Mouse (Mus musculus): ENCODE data around the gene Rab27a. TPM values are rescaled to one million over a fixed set of nuclear protein-coding genes. Genes with fewer than 3 reads are reported as not detected.
"Not testable (repeated sequence)": the region's sequence is repeated elsewhere in the genome, so short reads cannot be mapped to it uniquely, and the experiment has no call there.

Gene Rab27a
- total RNA-seq, 2 experiments from 2014 or later = 4.9 to 8.1 TPM

DNA sequence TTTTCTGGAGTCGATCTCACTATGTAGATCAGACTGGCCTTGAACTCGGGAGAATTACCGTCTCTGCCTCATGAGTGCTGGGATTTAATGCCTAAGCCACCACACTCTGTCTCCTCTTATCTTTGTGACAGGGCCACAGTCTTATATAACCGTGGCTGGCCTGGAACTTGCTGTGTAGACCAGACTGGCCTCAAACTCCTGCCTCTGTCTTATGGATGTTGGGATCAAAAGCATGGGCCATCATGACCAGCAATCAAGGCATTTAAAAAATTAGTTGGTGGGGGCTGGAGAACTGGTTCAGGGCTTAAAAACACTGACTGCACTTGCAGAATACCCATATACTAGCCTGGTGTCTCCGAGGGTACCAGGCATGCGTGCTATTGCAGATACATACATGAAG is 4.6 kb upstream of the Rab27a start, which contains the start of gene Pigb:
Gene Pigb, minus strand, starts transcription at position 299 of the 400 bp plus-strand sequence.
- intact Hi-C loops (cut with DNase I) = loop anchor here (5.0 kb wide), 1 partner anchor 73 kb away; no protein-coding TSS in a partner anchor
- DNase-seq (ENCODE audit: low spot score in 2 of 2) = peak in 1 of 2 experiments; percentile 11

DNA sequence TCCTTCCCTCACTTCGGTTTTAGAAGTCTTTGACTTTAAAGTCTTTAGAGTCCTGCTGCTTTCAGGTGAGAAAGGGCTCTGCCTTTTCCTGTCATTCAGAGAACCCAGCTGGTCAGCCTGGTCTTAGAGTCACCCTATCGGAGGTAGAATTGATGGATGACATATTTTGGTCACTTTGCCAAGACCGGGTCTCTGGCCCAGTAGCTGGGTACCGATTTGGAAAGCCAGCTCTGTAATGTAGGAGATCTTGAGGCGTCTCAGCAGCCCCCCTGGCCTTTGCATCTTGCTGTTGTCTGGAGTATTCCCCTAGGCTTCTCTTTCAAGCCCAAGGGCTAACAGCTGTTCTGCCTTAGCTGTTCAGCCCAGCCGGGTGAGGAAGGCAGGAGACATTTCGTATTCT is 550 bp downstream of the Rab27a start:
- no peak for DNase-seq (ENCODE audit: low spot score in 2 of 2)
- intact Hi-C loops (cut with DNase I) = no loop called here

DNA sequence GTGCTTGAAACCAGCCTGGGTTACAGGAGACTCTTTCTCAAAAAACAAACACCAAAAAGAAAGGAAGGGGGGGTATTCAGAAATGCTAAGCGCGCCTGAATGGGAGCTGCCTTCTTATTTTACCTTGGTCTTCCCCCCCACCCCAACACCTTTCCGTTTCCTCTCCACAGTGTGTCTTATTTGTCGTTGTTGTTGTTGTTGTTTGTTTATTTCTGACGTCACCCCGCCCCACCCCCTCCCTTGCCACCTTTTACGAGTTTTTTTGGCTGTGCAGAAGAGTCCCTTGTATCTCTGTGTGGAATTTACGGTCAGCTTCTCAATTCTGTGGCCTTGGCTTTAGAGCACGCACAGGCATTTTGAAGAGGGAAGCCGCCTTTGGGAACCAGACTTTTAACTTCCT is 1.1 kb downstream of the Rab27a start:
- intact Hi-C loops (cut with DNase I) = no loop called here
- no peak for DNase-seq (ENCODE audit: low spot score in 2 of 2)

DNA sequence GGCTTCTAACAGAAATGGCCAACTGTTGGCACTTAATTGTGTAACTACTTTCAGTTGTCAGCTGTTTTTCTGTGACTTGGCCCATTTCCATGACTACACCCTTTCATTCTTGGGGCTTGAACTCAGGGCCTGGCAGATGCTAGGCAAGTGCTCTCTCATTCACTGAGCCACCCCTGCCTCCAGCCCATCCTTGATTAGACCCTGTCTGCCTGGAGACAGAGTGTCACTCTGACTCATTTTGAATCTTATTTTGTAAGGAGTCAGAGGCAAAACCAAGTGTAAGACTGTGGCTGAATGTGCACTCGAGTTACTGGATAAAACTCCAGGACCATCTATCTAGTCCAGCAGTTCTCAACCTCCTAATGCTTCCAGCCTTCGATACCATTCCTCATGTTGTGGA is 3.3 kb downstream of the Rab27a start:
- intact Hi-C loops (cut with DNase I) = no loop called here
- no peak for DNase-seq (ENCODE audit: low spot score in 2 of 2)

DNA sequence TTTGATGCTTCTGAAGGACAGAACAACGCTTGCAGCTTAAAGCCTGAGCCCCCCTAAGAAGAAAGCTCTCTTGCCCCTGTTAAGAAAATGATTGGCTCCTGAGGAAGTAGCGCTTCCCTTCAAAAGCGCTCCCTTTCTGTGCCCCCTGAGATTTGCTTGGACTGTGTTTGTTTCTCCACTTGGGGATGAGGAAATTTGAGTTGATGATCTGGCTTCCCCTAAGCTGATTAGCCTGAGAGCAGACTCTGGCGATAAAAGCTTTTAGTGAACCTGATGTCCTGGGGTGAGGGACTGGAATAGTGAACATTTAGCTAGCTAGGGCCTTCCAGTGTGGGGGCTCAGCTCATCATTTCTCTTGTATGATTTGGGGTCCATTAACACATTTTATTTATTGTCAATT is 4.3 kb downstream of the Rab27a start:
- no peak for DNase-seq (ENCODE audit: low spot score in 2 of 2)
- intact Hi-C loops (cut with DNase I) = no loop called here

DNA sequence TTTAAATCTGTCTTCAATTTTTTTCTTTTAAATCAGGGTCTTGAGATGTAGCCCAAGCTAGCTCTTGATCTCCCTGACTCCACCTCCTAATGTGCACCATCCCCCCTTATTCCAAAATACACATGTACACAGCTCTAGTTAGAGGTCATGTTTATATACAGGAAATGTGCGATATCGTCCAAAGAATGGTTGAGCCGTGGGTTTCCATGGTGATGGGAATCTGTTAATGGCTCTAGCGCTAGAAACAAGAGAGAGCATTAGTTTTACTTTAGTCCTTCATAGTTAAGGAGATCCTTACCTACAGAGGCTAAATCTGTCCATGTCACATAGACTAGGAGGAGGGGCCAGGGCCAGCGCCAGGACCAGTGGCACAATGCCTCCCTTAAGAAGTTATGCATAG is 5.2 kb downstream of the Rab27a start:
- intact Hi-C loops (cut with DNase I) = no loop called here
- DNase-seq (ENCODE audit: low spot score in 2 of 2) = no peak

DNA sequence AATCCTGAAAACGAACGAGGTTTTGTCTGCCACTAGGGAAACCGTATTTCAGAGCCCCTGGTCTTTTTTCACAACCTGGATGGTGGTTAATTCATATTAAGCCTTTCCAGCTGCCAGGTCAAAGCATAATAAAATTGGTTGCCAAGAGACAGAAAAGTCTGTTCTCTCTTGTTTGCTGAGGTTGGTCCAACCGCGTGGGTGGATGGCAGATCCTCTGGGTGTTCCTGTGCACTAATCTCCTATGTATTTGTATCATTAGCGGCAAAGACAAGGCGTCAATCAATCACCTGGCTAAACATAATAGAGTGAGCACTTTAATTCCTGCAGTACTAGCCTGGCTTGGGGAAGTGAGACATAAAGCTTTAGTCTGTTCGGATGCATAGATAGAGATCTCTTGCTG is 6.0 kb downstream of the Rab27a start:
- DNase-seq (ENCODE audit: low spot score in 2 of 2) = no peak
- intact Hi-C loops (cut with DNase I) = no loop called here

DNA sequence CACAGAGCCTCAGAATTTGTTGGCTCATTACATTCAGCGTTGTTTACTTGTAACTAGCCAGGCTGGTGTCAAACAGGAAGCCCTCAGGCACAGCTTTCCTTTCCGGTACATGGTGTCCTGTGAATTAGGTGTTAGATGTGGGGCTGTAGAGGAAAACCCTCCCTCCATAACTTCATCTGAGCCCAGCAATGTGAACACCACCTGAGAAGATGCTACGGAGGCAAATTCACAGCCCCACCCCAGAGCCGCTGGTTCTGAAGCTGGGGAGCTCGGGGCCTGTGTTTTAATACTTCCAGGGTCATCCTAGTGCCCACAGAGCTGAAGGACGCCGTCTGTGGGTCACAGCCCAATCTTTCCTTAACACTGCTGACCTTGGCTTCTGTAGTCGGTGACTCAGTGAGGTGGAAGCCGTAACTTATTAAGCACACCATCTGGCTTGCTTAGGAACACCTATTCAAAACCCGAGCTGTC is 10.8 kb downstream of the Rab27a start:
- intact Hi-C loops (cut with DNase I) = no loop called here
- DNase-seq (ENCODE audit: low spot score in 2 of 2) = no peak

DNA sequence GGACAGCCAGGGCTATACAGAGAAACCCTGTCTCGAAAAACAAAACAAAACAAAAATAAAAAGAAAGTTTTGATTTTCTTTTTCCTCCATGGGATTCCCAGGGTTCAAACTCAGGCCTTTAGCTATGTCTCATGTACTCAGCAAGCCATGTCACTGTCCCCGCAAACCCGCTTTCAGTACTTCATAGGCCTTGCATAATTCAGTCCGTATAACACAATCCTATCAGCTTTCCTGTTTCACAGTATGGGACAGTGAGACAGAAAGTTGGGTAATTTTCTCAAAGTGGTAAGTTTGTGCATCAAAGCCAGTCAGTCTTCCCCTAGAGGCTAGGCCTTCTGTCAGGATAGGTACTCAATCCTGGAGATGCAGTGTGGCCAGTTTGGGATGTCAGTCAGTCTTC is 14.6 kb downstream of the Rab27a start:
- no peak for DNase-seq (ENCODE audit: low spot score in 2 of 2)
- intact Hi-C loops (cut with DNase I) = no loop called here

DNA sequence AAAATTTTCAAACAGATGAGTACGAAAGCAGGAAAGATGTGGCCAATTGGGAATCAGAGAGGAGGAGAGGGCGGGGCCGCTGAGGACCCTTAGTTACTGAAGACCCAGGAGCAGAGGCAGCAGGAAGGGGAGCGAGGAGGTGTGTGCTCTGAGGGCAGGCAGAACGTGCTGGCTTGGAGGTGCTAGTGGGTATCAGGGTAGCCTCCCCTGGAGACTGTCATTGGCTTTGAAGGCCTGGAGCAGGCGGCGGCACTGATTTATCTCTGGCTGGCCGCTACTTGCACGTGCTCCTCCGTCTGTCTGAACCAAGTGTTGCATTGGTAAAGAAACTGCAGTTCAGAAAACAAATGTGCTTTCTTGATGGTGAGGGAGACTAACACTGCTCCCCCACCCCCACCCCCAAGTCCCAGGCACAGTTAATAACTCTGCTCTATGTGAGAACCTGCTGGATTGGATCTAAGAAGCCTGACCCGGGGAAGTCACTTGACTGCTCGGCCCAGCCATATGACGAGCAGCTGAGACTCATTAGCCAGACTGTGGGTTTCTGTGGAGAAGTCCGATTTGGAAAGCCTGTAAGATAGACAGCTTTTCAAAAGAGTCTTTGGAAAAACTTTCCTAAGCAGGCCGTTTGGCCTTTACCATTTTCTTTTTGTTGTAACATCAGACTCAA is 19.1 kb downstream of the Rab27a start:
- DNase-seq (ENCODE audit: low spot score in 2 of 2) = no peak
- intact Hi-C loops (cut with DNase I) = no loop called here

DNA sequence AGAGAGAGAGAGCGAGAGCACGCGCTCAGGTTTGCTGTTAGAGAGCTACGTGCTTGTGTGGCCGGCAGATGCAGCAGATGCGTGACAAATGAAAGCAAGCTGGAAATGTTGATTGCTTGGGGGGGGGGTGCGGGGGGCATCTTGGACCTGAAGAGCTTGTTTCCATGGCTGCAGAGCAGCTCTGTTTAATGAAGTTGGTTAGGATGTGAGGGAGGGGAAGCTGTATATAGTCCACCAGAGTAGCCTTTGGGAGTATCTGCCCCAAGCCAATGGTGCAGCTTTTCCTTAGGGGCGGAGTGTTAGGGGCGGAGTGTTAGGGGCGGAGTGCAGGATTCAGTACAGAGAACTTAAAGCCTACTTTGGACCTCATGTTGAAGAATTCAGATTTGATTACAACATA is 22.4 kb downstream of the Rab27a start:
- intact Hi-C loops (cut with DNase I) = no loop called here

DNA sequence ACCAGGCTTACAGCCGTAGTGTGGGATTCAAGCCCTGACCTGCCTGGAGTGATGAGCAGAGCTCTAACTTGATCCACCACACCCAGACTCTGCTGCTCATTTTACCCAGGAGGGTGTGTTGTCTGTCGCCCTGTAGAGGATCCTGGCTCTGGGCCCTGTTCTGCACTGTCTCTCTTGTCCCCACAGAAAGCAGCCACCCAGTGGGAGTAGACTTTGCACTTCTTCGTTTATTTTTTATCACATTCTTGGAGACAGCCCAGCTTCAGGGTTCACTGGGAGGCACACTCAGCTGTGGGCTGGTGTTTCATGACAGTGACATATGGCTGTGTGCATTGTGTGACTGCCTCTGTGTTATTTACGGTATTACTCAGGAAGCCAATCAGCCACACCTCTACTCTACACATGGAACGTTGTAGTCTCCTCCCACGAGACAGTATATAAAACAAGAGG is 23.6 kb downstream of the Rab27a start:
- intact Hi-C loops (cut with DNase I) = loop anchor here (1.0 kb wide), 1 partner anchor 100 kb away; no protein-coding TSS in a partner anchor
- peak; percentile 65 to 93 for DNase-seq (ENCODE audit: low spot score in 2 of 2)

More for the DNA sequence above, 22.4 kb downstream of the Rab27a start:
- no peak for DNase-seq (ENCODE audit: low spot score in 2 of 2)

DNA sequence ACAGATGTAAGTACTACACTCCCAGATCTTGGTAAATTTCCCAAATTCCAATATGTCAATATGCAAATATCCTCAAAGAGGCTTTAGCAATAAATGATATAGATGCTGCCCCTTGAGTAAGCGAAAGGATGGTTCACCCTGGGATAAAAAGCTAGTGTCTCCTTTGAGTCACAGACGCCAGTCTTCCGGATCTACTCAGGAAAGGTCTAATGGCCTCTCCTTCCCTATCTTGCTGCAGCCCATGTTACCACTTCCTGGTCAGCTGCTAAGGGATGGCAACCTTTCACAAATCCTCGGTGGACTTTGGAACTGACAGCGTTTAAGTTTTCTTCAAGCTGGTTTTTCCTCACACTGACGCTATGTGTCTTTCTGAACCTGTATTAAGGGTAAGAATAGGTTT is 24.0 kb downstream of the Rab27a start:
- intact Hi-C loops (cut with DNase I) = loop anchor here (1.0 kb wide), 1 partner anchor 100 kb away; no protein-coding TSS in a partner anchor

DNA sequence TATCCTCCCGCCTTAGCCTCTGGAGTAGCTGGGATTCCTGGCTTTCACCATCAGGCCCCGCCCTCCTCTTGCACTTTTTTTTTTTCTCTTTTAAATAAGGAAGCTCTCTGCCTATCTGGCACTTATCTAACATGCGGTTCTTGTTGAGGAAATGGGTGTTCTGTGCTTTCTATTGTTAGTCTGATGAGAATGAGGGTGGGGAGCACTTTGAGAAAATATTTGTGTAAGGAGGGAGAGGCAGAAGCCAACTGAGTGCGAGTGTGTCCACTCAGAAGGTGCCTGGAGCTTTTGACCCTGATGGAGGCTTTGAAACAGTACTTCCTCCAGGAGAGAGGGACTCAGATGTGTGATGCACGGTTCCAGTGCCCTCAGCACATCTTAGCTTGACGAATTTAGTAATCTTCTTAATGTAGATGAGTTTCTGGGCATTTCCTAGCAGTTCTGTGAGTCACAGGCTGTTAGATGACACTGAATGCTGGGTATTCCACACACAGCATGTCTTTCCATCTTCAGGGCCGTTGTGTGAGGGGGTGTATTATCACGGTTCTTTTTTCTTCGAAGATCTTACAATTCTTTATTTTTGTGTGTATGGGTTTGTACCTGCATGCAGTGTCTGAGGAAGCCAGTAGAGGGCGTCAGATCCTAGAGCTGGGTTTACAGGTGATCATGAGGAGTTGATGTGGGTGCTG is 26.5 kb downstream of the Rab27a start:
- DNase-seq (ENCODE audit: low spot score in 2 of 2) = peak in 1 of 2 experiments; percentile 76
- intact Hi-C loops (cut with DNase I) = loop anchor here (5.0 kb wide), 1 partner anchor 201 kb away; no protein-coding TSS in a partner anchor

More for the DNA sequence above, 24.0 kb downstream of the Rab27a start:
- no peak for DNase-seq (ENCODE audit: low spot score in 2 of 2)

DNA sequence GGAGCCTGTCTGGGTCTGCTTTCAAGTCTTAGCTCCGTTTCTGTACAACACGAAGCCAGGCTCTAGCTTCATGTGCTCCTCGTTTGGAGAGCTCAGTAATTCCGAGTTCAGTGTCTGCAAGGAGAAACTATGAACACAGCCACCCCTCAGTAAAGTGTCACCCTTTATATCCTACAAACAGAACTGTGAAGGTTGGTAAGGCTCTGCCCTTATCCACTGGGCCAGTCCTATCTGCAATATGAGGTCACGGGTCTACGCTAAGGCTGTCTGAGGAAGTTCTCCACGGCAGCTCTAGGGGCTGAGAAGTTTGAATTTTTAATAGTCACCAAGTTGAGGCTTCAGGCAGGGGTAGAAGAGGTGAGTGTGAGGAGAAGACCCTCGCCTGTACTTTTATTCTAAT is 27.8 kb downstream of the Rab27a start:
- intact Hi-C loops (cut with DNase I) = loop anchor here (5.0 kb wide), 1 partner anchor 200 kb away; no protein-coding TSS in a partner anchor

DNA sequence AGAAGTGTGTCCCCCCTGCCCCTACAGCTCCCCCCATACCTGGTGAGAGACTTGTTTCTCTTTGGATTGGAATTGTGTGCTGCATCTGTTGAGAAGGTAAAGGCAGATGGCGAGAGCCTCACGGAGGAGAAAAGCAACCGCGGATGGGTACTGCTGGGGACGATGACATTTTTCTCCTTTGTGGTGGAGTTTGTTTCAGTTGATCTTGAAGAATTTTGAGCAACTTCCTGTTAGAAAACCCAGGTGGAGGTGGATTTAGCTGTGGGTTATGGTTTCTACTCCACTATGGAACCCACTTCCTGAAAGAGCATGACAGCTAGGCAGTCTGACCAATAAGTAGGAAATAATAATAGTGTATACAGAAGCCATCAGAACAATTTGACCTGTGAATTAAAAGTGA is 28.5 kb downstream of the Rab27a start:
- intact Hi-C loops (cut with DNase I) = loop anchor here (5.0 kb wide), 1 partner anchor 199 kb away; no protein-coding TSS in a partner anchor

More for the DNA sequence above, 27.8 kb downstream of the Rab27a start:
- DNase-seq (ENCODE audit: low spot score in 2 of 2) = no peak

DNA sequence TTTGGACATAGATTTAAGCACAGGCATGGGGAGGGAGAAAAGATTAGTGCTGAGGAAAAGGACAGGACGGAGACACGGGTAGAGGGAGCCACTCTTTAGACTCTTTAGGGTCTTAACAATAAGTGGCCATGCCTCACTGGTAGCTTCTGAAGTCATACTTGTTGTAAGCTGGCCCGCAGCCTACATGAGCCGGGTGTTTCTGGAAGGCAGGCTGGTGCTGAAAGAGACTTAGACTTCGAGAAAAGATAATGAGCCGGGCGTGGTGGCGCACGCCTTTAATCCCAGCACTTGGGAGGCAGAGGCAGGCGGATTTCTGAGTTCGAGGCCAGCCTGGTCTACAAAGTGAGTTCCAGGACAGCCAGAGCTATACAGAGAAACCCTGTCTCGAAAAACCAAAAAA is 34.7 kb downstream of the Rab27a start:
- intact Hi-C loops (cut with DNase I); DNase-seq (ENCODE audit: low spot score in 2 of 2): not testable (repeated sequence)

More for the DNA sequence above, 28.5 kb downstream of the Rab27a start:
- no peak for DNase-seq (ENCODE audit: low spot score in 2 of 2)

DNA sequence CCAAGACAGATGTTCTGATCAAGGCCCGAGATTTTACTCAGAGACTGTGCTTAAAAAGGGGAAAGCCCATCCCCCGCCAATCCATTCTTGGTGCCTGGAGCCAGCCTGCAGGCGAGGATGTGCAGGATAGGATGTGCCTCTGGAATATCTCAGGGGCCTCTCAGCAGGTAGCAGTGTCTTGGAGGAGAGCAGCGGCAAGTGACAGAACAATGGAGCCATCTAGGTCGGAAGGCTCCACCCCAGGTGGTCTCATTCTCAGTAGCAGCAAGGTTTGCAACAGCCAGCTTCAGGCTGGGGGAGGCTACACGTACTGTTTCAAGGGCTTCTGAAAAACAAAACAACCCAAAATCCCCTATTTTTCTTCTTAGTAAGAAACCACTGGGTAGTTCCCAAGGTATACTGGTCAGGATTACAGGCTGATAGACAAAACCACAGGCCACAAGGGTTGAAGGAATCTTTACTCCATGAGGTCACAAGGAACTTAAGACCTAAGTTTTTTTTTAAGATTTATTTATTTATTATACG is 35.2 kb downstream of the Rab27a start:
- intact Hi-C loops (cut with DNase I) = no loop called here
- DNase-seq (ENCODE audit: low spot score in 2 of 2) = no peak

DNA sequence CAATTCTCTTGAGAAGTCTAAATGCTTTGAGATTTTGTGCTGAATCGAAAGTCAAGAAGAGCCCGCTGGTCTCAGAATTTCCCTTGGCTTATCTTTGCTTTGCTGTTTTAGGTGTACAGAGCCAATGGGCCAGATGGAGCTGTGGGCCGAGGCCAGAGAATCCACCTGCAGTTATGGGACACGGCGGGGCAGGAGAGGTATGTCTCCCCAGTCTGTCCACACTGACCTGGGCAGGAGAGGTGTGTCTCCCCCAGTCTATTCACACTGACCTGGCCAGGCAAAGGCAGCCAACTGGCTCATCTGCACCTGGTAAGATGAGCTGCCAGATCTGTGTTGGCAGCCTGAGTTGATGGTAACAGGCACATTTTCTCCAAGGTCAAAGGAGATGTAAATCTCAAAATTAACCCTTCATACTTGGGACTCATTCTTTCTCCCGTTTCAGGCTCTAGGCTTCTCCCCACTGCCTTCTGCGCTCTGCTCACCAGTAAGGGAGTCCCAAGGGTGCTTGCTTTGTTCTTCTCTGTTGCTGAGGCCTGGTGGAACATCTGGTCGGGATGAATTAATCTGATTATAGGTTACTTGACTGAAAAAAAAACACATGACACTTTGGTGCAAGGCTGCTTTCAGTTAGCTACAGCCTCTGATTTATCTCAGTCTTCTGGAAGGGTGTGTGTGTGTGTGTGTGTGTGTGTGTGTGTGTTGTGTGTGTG is 37.8 kb downstream of the Rab27a start:
- intact Hi-C loops (cut with DNase I) = no loop called here
- DNase-seq (ENCODE audit: low spot score in 2 of 2) = no peak

DNA sequence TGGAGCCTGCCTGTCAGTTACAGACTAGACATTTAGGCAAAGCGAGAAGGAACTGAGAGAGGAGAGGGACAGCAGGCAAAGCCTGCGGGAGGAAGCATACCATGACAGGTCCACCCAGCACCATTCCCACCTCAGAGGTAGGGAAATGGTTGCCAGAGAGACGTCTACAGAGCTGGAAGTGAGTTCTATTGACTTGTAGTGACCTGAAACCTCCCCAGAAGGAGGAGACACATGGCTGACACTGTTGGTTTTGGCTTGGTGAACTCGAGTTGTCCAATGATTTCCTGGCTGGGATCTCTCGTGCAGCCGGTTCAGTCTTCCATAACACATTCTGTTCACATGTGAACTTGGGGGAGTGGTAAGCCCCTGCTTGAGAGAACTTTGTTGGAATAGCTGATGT is 39.3 kb downstream of the Rab27a start:
- intact Hi-C loops (cut with DNase I) = no loop called here
- DNase-seq (ENCODE audit: low spot score in 2 of 2) = no peak
